Mouse (Mus musculus) urinary bladder, postnatal 4 days (tissue): ENCODE data around the gene Tspan9.

Source experiments
- DNase-seq, 2 experiments: peaks; one replicate each; pipeline ENCODE4 v3.0.0; 2021 to 2022; ENCODE audit warnings: low spot score in 2 of 2

Tspan9 gene

GRCm38 (mm10) chr6:128020053-128020452, 123.3 kb downstream of the Tspan9 start:
- no peak for DNase-seq

DNA sequence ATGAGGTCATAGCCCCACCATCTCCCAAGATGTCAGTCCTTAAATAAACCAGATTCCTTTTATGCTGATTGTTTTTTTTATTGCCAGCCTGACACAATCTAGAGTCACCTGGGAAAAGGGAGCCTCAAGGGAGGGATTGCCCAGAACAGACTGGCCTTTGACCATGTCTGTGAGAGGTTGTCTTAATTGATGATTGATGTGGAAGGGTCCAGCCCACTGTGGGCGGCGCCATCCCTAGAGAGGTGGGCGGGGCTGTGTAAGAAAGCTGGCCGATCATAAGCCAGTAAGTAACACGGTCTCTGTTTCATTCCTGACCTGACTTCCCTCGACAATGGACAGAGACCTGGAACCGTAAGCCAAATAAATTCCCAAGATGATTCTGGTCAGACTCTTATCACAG, 124.3 kb downstream of the Tspan9 start:
- no peak for DNase-seq

- DNase-seq: no peak
Observed at GRCm38 (mm10) chr6:128015304-128015703, 128.1 kb downstream of the Tspan9 start.

GRCm38 (mm10) chr6:128011781-128012180, 131.6 kb downstream of the Tspan9 start:
- DNase-seq: no peak

GRCm38 (mm10) chr6:128011071-128011477, 132.3 kb downstream of the Tspan9 start:
- DNase-seq: peak in 1 of 2 experiments; percentile 71

GRCm38 (mm10) chr6:128010135-128010971, 133.0 kb downstream of the Tspan9 start:
- DNase-seq: no peak

DNA sequence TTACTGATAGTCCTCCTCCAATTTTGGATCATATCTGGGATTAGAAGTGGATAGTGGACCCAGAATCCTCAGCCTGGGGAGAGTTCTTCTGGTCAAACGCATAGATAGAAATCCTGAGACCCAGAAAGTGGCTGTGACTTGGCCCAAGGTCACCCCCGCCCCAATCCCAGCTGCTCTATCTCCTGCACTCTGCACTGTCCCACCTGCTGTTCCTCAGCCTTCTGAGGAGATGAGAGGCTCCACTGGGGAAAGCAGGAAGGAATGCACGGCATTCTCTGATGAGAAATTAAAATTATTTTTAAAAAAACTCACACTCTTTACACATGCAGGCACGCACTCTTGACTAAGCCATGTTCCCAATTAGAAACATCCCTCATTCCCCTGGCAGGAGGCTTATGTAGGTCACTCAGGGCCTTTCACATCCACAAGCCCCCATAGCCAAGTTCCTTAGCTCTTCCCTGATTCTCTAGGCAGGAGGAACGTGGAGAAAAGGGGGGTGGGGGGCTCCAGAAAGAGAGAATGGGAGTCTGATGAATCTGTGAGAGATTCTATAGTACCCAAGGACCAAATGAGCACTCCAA, 135.3 kb downstream of the Tspan9 start:
- DNase-seq: no peak

DNA sequence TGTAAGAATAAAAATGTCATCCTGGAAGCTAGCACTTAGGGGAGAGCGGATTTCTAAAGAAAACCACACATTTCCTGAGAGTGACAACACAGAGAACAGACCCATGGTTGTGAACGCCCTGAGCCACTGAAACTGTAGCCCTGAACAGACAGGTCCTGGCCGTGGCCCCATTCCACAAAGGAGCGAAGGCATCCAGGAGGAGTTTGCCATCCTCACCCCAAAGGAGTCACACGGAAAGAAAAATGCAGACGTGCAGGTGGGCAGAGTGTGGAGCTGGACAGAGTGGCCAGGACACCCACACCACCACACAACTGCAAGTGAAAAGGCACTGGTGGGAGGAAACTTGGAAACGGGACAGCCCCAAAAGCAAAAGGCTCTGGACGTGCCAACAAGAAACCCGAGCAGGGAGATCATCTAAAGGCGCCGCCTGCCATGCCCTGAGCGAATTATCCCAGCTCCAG, 136.1 kb downstream of the Tspan9 start:
- DNase-seq: peak in 1 of 2 experiments; percentile 44

GRCm38 (mm10) chr6:128006156-128006555, 137.2 kb downstream of the Tspan9 start:
- DNase-seq: no peak

GRCm38 (mm10) chr6:128004544-128004943, 138.8 kb downstream of the Tspan9 start:
- peak in 1 of 2 experiments; percentile 41 for DNase-seq

DNA sequence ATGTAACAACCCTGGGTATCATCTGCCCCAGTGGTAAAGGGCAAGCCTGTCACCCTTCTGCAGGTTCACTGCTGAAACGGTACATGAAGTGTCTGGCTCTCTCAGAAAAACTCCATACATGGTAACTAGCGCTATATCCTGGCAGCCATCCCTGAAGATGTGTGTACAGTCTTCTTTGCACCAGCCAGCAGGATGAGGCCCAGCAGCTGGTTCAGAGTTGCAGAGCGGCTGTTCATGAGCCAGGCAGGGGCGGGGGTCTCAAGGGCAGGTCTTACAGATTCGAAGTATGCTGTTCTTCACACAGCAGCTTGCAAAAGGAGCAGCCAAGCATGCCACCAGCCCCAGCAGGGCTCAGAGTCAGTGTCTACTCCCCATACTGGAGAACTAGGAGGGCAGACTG, 139.9 kb downstream of the Tspan9 start:
- peak in 1 of 2 experiments; percentile 53 for DNase-seq

DNA sequence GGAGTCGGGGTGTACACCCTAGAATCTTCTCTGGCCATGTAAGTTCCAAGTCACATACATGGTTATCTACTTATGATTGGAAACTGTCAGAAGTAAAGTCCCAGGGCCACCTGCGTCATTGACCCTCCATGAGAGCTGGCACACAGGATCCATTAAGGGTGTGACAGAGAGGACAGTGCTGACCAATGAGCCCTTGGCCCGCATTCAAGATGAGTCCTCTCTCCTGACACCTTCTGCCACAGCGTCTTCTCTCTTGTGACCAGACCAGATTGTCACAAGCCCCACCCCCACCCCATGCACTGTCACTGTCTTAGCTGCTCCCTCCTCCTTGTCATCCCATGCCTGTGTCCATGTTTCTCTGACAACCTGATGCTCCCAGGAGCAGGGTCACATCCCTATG, 140.7 kb downstream of the Tspan9 start:
- DNase-seq: no peak

DNA sequence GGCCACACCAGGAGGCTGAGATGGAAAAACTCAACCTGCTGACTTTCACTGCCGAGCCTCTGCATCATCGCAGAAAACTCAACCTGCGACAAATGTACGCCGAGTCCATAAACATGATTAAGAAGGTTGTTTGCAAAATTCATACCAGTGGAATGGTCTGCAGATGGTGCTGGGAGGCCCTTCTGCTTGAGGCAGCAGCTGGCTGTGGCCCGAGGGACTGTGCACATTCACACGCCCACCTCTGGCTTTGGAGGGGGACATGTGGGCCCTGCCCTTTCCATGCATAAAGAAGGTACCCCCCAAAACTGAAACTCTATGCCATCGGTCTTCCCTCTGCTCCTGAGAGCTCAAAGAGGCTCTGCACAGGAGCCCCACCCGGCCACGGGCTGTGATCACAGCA, 141.3 kb downstream of the Tspan9 start:
- no peak for DNase-seq

DNA sequence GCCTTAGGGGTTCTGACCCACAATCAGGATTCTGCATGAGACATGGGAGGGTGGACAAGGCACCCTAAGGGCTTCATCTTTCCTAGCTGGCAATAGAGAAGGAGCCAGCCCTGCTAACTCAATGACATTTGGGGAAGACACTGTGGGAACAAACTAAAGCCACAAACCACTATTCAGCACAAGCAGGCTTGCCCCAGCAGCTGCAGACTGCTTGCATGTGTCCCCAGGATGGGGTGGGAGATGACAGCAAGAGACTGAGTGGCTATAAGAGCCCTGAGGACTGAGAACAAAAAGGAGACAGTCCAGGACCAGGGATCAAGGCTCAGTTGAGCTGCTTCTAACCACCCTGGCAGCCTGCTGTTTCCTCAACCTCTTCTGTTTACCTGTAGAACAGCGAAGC, 141.8 kb downstream of the Tspan9 start:
- no peak for DNase-seq

- DNase-seq: no peak
Observed at GRCm38 (mm10) chr6:128000777-128001176, 142.6 kb downstream of the Tspan9 start.

DNA sequence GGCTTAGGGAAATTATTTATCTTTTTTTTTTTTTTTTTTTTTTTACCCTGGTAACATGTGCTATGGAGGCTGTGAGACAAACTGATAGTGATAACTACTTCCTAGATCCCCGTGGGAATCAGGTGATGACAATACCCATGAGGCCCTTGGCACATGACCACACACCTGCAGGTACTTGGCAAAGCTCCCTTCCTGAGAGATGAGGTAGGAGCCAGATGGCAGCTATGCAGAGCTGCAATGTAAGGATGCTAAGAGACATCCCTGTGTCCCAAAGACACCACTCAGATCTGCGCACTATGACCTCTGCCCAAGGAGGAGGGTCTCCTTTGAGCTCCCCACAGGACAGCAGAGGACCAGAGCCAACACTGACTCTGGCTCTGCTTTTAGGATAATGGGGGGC, 144.3 kb downstream of the Tspan9 start:
- DNase-seq: no peak

- no peak for DNase-seq
Observed at GRCm38 (mm10) chr6:127996928-127997327, 146.5 kb downstream of the Tspan9 start.

GRCm38 (mm10) chr6:127992993-127993392, 150.4 kb downstream of the Tspan9 start:
- DNase-seq: no peak

DNA sequence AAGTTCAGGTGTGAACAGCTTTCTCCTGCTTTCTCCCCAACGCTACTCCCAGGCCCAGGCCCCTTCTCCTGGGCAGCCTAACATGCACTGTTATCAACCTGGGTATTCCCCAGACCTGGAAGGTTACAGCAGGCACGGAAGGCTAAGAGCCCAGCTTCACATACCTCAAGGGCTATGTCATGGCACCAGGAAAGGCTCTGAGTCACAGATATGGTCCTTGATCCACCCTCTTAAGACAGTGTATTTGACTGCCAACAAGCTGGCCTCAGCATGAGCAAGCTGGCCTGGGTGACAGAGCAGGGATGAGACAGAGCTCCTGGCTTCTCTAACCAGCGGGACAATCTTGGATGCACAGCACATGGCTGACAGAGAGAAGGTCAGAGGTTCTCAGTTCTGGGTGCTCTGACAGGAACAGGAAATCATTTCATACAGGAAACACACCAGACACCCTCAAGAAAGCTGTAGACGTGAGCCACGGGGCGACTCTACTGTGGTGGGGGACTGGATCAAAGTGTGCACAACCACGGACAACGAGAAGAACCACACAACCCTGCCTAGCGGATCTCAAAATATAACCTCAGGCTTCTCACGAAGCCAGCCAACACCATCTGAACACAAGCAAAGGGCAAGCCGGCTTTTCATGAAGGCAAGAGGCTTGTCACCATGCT, 151.8 kb downstream of the Tspan9 start:
- DNase-seq: no peak

DNA sequence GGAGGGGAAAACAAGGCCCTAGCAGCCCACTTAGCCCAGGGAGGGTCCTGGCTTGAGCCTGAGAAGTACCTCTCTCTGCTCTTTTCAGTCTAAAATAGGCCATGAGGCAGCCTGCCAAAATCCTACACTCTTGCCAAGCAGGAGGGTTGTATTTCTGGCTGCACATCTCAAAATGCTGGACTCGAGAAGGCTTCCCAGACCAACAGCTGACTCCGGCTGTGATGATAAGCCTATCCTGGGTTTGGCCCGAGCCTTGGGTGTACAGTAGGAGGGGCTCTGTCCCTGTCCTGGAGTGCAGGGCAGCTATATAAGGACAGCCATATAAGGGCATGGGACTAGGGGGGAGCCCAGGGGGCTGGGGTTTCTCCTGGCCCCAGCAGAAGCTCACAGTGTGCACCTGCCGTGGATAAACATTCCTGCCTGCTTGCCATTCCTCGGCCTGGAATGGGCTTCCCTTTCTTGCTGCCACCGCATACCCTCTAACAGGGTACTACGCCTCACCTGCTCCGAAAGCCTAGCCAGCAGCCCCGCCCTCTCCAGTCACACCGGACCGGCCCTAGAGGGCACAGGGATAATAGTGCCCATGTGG, 153.7 kb downstream of the Tspan9 start:
- DNase-seq: peak; percentile 84 to 87

- no peak for DNase-seq
Observed at GRCm38 (mm10) chr6:127988944-127989494, 154.4 kb downstream of the Tspan9 start.

DNA sequence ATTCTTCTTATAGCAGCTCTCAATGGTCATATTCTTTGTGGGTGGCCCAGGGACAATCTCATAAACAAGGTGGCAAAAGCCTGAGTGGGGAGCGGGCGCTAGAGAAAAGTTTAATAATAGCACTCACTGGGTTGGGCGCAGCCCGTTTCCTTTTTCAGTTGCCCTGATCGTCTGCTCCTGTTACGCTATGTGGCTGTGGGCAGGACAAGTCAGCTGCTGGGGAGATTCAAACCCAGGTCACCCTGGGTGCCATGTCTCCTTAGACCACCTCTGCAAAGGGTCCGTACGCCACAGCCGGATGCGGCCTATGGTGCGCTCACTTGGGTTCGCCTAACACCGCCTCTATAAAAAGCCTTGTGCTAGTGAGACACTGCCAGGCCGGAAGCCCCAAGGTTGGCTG, 156.0 kb downstream of the Tspan9 start:
- DNase-seq: no peak
